Mouse (Mus musculus): ENCODE measurements around the gene Slco3a1.

- TF ChIP-seq CTCF (IDR thresholded peaks at IDR 0.05; ENCODE audit: low read depth) (no peak), EP300 (IDR thresholded peaks at IDR 0.05; ENCODE audit: low read depth) (no peak)
Measured at GRCm38 (mm10) chr7:74314276-74314675, 240.3 kb downstream of the Slco3a1 start.
